Mouse (Mus musculus) layer of hippocampus, postnatal 25 days (tissue): ENCODE results near the gene Itgb2. TPM values are rescaled to one million over a fixed set of nuclear protein-coding genes. Genes with fewer than 3 reads are reported as not detected.

Source experiments
- DNase-seq, 2 experiments: peaks; one replicate each; pipeline ENCODE4 v3.0.0; 2022; ENCODE audit warnings: mixed read lengths in 2 of 2, low spot score in 1 of 2; ENCODE audit errors: extremely low spot score in 1 of 2
- total RNA-seq, 2 experiments: library from RNA; stranded (reverse); gene quantifications; 2 replicates each; pipeline ENCODE4 v1.2.3; 2021

Gene Itgb2
- total RNA-seq, 2 experiments from 2014 or later: 3.4 to 4.1 TPM

GRCm38 (mm10) chr10:77516379-77516951, 13.6 kb upstream of the Itgb2 start:
- no peak for DNase-seq

- peak in 1 of 2 experiments; percentile 72 for DNase-seq
These were observed 12.9 kb upstream of the Itgb2 start for GRCm38 (mm10) chr10:77517066-77517620.

- no peak for DNase-seq
These were observed 12.3 kb upstream of the Itgb2 start for GRCm38 (mm10) chr10:77517801-77518200.

GRCm38 (mm10) chr10:77519191-77519590, 10.9 kb upstream of the Itgb2 start:
- DNase-seq: no peak

GRCm38 (mm10) chr10:77520497-77520896, 9.6 kb upstream of the Itgb2 start:
- no peak for DNase-seq

- no peak for DNase-seq
These were observed 7.9 kb upstream of the Itgb2 start for GRCm38 (mm10) chr10:77522021-77522731.

GRCm38 (mm10) chr10:77522746-77523145, 7.3 kb upstream of the Itgb2 start:
- DNase-seq: no peak

- no peak for DNase-seq
These were observed 6.7 kb upstream of the Itgb2 start for GRCm38 (mm10) chr10:77523321-77523720.

GRCm38 (mm10) chr10:77526488-77526887, 3.6 kb upstream of the Itgb2 start:
- DNase-seq: no peak

GRCm38 (mm10) chr10:77528634-77529033, 1.4 kb upstream of the Itgb2 start:
- DNase-seq: no peak

GRCm38 (mm10) chr10:77531026-77532019, 1.3 kb downstream of the Itgb2 start:
- DNase-seq: no peak

GRCm38 (mm10) chr10:77532020-77532413, 2.0 kb downstream of the Itgb2 start:
- DNase-seq: no peak

- DNase-seq: no peak
These were observed 6.7 kb downstream of the Itgb2 start for GRCm38 (mm10) chr10:77536727-77537126.

- DNase-seq: no peak
These were observed 7.5 kb downstream of the Itgb2 start for GRCm38 (mm10) chr10:77537215-77538209.

GRCm38 (mm10) chr10:77539320-77539945, 9.4 kb downstream of the Itgb2 start:
- no peak for DNase-seq

- no peak for DNase-seq
These were observed 10.6 kb downstream of the Itgb2 start for GRCm38 (mm10) chr10:77540576-77541102.

- no peak for DNase-seq
These were observed 12.0 kb downstream of the Itgb2 start for GRCm38 (mm10) chr10:77541864-77542666.

GRCm38 (mm10) chr10:77543226-77543625, 13.2 kb downstream of the Itgb2 start:
- peak in 1 of 2 experiments; percentile 46 for DNase-seq
